Mouse (Mus musculus) forebrain, postnatal 0 days (tissue): ENCODE measurements around the gene Cpne5. TPM values are rescaled to one million over a fixed set of nuclear protein-coding genes. Genes with fewer than 3 reads are reported as not detected.

ENCODE experiments used
- ATAC-seq: fragments of 200-750 bp; cut with Nextera tagmentation; 2 replicates; pipeline ENCODE4 v1.8.0; 2017; ENCODE audit warnings: mild to moderate bottlenecking, moderate library complexity
- DNase-seq: peaks from one replicate; pipeline ENCODE4 v3.0.0-alpha.2; 2015
- H3K27ac ChIP-seq: fragments of 300-500 bp; sonication (generic); 2 replicates; pipeline ENCODE4 v1.5.1; 2014; ENCODE audit warnings: low read depth, mild to moderate bottlenecking, antibody characterized with exemption, low read length, moderate library complexity, mixed read lengths
- H3K27me3 ChIP-seq: fragments of 300-500 bp; sonication (generic); 2 replicates; pipeline ENCODE4 v1.6.1; 2014; ENCODE audit warnings: mild to moderate bottlenecking, low read length, mixed read lengths; ENCODE audit not compliant: insufficient read depth
- H3K36me3 ChIP-seq: fragments of 300-500 bp; sonication (generic); 2 replicates; pipeline ENCODE4 v1.6.1; 2014; ENCODE audit warnings: mild to moderate bottlenecking, moderate library complexity; ENCODE audit not compliant: insufficient read depth
- H3K4me1 ChIP-seq: fragments of 300-500 bp; sonication (generic); 2 replicates; pipeline ENCODE4 v1.6.1; 2014; ENCODE audit warnings: antibody characterized with exemption; ENCODE audit not compliant: insufficient read depth
- H3K4me2 ChIP-seq: fragments of 300-500 bp; sonication (generic); 2 replicates; pipeline ENCODE4 v1.6.1; 2014; ENCODE audit warnings: low read depth, mild to moderate bottlenecking, moderate library complexity
- H3K4me3 ChIP-seq: fragments of 300-500 bp; sonication (generic); 2 replicates; pipeline ENCODE4 v1.5.1; 2014; ENCODE audit warnings: low read depth, low read length, mixed read lengths
- H3K9ac ChIP-seq: fragments of 300-500 bp; sonication (generic); 2 replicates; pipeline ENCODE4 v1.6.1; 2014; ENCODE audit warnings: mild to moderate bottlenecking
- H3K9me3 ChIP-seq: fragments of 300-500 bp; sonication (generic); 2 replicates; pipeline ENCODE4 v1.6.1; 2016; ENCODE audit warnings: low read length
- CTCF ChIP-seq: sonication (generic); IDR thresholded peaks from 2 replicates; pipeline ENCODE4 v1.5.1; 2016; ENCODE audit warnings: antibody characterized with exemption, control low read depth, low read depth
- WGBS: fragments of 180-500 bp; shearing (Covaris S2); extraction: QIAGEN DNeasy Blood & Tissue Kit; methylation state at CpG from one replicate; pipeline ENCODE4 v1.1.7; 2014; 5-methylcytosine and 5-hydroxymethylcytosine counted together
- polyA plus RNA-seq: library from polyadenylated mRNA; unstranded; fragments of >200 nt; fragmentation: Nextera tagmentation; extraction: Ambion mirVana; gene quantifications from 2 replicates; pipeline ENCODE4 v1.2.1, GENCODE M21; 2015
- total RNA-seq: library from RNA; depleted of rRNA; stranded (reverse); fragments of >200 nt; gene quantifications from 2 replicates; pipeline ENCODE4 v1.2.3, GENCODE M21; 2014

The Cpne5 gene
- total and polyA plus RNA-seq, 2 experiments from 2014 or later: 60.0 to 61.6 TPM

- TF ChIP-seq CTCF: no peak
- DNase-seq (no peak), ATAC-seq (no peak)
- Histone ChIP-seq H3K4me2 (no peak overlapping the region), H3K27ac (no peak overlapping the region), H3K27me3 (no peaks in the 10 kb centered on the region), H3K4me3 (no peak overlapping the region), H3K36me3 (no peaks in the 10 kb centered on the region), H3K9me3 (no peaks in the 10 kb centered on the region), H3K4me1 (no peaks in the 10 kb centered on the region), H3K9ac (no peak overlapping the region)
- WGBS: 17% methylated on average over 5 of the region's 5 CpGs
Observed at GRCm38 (mm10) chr17:29129341-29129740, 108.6 kb downstream of the Cpne5 start.

- Histone ChIP-seq H3K9ac (no peak overlapping the region), H3K27ac (no peak overlapping the region), H3K4me1 (no peaks in the 10 kb centered on the region), H3K27me3 (no peaks in the 10 kb centered on the region), H3K9me3 (no peaks in the 10 kb centered on the region), H3K4me3 (no peak overlapping the region), H3K36me3 (no peaks in the 10 kb centered on the region), H3K4me2 (no peak overlapping the region)
- no peak for TF ChIP-seq CTCF
- 95% methylated on average over 3 of the region's 3 CpGs for WGBS
- ATAC-seq: no peak
- no peak for DNase-seq
Observed at GRCm38 (mm10) chr17:29126561-29126960, 111.4 kb downstream of the Cpne5 start.

- Histone ChIP-seq H3K27me3 (no peaks in the 10 kb centered on the region), H3K4me3 (no peak overlapping the region), H3K27ac (no peak overlapping the region), H3K4me2 (no peak overlapping the region), H3K9me3 (no peaks in the 10 kb centered on the region), H3K36me3 (no peaks in the 10 kb centered on the region), H3K9ac (no peak overlapping the region), H3K4me1 (no peaks in the 10 kb centered on the region)
- no peak for TF ChIP-seq CTCF
- ATAC-seq: no peak
- DNase-seq: no peak
- 78% methylated on average over 6 of the region's 6 CpGs for WGBS
Observed at GRCm38 (mm10) chr17:29123578-29124174, 114.3 kb downstream of the Cpne5 start.

GRCm38 (mm10) chr17:29122817-29123216 lies 115.2 kb downstream of the Cpne5 start:
- Histone ChIP-seq H3K9me3 (no peaks in the 10 kb centered on the region), H3K4me1 (no peaks in the 10 kb centered on the region), H3K9ac (no peak overlapping the region), H3K27ac (no peak overlapping the region), H3K36me3 (no peaks in the 10 kb centered on the region), H3K4me3 (no peak overlapping the region), H3K27me3 (no peaks in the 10 kb centered on the region), H3K4me2 (no peak overlapping the region)
- ATAC-seq (no peak), DNase-seq (no peak)
- no peak for TF ChIP-seq CTCF
- WGBS: 47% methylated on average over 6 of the region's 6 CpGs

- no peak for TF ChIP-seq CTCF
- Histone ChIP-seq H3K27ac (no peak overlapping the region), H3K4me2 (no peak overlapping the region), H3K27me3 (no peaks in the 10 kb centered on the region), H3K36me3 (no peaks in the 10 kb centered on the region), H3K9me3 (no peaks in the 10 kb centered on the region), H3K4me1 (no peaks in the 10 kb centered on the region), H3K4me3 (no peak overlapping the region), H3K9ac (no peak overlapping the region)
- no peak for DNase-seq
- no peak for ATAC-seq
- 59% methylated on average over 12 of the region's 12 CpGs for WGBS
Observed at GRCm38 (mm10) chr17:29120666-29121065, 117.3 kb downstream of the Cpne5 start.

GRCm38 (mm10) chr17:29118057-29118456 lies 119.9 kb downstream of the Cpne5 start:
- H3K27me3 ChIP-seq: no peaks in the 10 kb centered on the region
- TF ChIP-seq CTCF: no peak
- ATAC-seq (no peak), DNase-seq (no peak)
- H3K4me2 ChIP-seq: no peak overlapping the region
- H3K27ac ChIP-seq: no peak overlapping the region
- WGBS: 68% methylated on average over 5 of the region's 5 CpGs
- no peaks in the 10 kb centered on the region for H3K4me1 ChIP-seq
- no peak overlapping the region for H3K4me3 ChIP-seq
- no peaks in the 10 kb centered on the region for H3K9me3 ChIP-seq
- no peaks in the 10 kb centered on the region for H3K36me3 ChIP-seq
- H3K9ac ChIP-seq: no peak overlapping the region

- Histone ChIP-seq H3K36me3 (no peaks in the 10 kb centered on the region), H3K4me1 (no peaks in the 10 kb centered on the region), H3K4me2 (no peak overlapping the region), H3K27ac (no peak overlapping the region), H3K4me3 (no peak overlapping the region), H3K27me3 (no peaks in the 10 kb centered on the region), H3K9me3 (no peaks in the 10 kb centered on the region), H3K9ac (no peak overlapping the region)
- ATAC-seq: no peak
- TF ChIP-seq CTCF: no peak
- no peak for DNase-seq
- 82% methylated on average over 8 of the region's 8 CpGs for WGBS
Observed at GRCm38 (mm10) chr17:29117006-29117648, 120.8 kb downstream of the Cpne5 start.
